Mouse (Mus musculus): Measurements from ENCODE around the gene Mafg. TPM values are rescaled to one million over a fixed set of nuclear protein-coding genes. Genes with fewer than 3 reads are reported as not detected.

Gene Mafg
- total and polyA plus RNA-seq, 3 experiments: 26.5 to 113 (median 54.0) TPM

GRCm38 (mm10) chr11:120628601-120629340 is 4.6 kb downstream of the Mafg start:
- Histone ChIP-seq H3K27me3 (ENCODE audit: control insufficient read depth in 1 of 2, insufficient read depth in 2 of 2, low read length in 2 of 2) (no peaks in the 10 kb centered on the region), H3K79me2 (ENCODE audit: control insufficient read depth, insufficient read depth, low read length, poor library complexity) (peaks cover 65% of the 10 kb centered on the region), H3K36me3 (ENCODE audit: control insufficient read depth in 1 of 2, insufficient read depth in 2 of 2, low read length in 2 of 2) (peaks cover 3 to 32% of the 10 kb centered on the region in 2 experiments; a peak in 3 of 4 replicates), H3K4me1 (ENCODE audit: control insufficient read depth in 1 of 2, insufficient read depth in 2 of 2, low read length in 2 of 2) (peaks cover 19 to 39% of the 10 kb centered on the region in 2 experiments), H3K27ac (ENCODE audit: control insufficient read depth, low read depth, low read length) (no peak overlapping the region), H3K9me3 (replicated peaks; ENCODE audit: insufficient read depth, low read length) (no peaks in the 10 kb centered on the region), H3K9ac (ENCODE audit: control insufficient read depth, low read depth, low read length, poor library complexity, severe bottlenecking) (no peak overlapping the region), H3K4me3 (ENCODE audit: control insufficient read depth in 1 of 2, insufficient read depth in 1 of 2, low read depth in 2 of 2, low read length in 2 of 2) (no peak overlapping the region)
- TF ChIP-seq RCOR1 (IDR thresholded peaks at IDR 0.05; ENCODE audit: low read depth, low read length) (no peak), MYB (IDR thresholded peaks at IDR 0.05; ENCODE audit: low read depth, low read length) (no peak), ETS1 (IDR thresholded peaks at IDR 0.05; ENCODE audit: low read depth, low read length) (no peak), MXI1 (IDR thresholded peaks at IDR 0.05; ENCODE audit: low read depth, low read length) (no peak), MAFK (IDR thresholded peaks at IDR 0.05; ENCODE audit: borderline replicate concordance, low read depth, low read length) (no peak), EP300 (IDR thresholded peaks at IDR 0.05; ENCODE audit: low read depth in 1 of 2, low read length in 2 of 2) (no peak), CHD2 (IDR thresholded peaks at IDR 0.05; ENCODE audit: low read length) (no peak), TBP (IDR thresholded peaks at IDR 0.05; ENCODE audit: low read depth, low read length) (no peak), MEF2A (IDR thresholded peaks at IDR 0.05; ENCODE audit: extremely low read depth, insufficient replicate concordance, low read depth, low read length, poor library complexity, severe bottlenecking) (no peak), NRF1 (IDR thresholded peaks at IDR 0.05; ENCODE audit: insufficient read depth, low read depth, low read length, poor library complexity, severe bottlenecking) (no peak), GATA1 (IDR thresholded peaks at IDR 0.05; ENCODE audit: low read depth, low read length) (no peak), USF1 (IDR thresholded peaks at IDR 0.05; ENCODE audit: low read depth, low read length) (no peak), POLR2A (IDR thresholded peaks at IDR 0.05; ENCODE audit: control insufficient read depth in 1 of 2, insufficient read depth in 1 of 2, low read depth in 1 of 2, low read length in 2 of 2, poor library complexity in 1 of 2) (no peak), HCFC1 (IDR thresholded peaks at IDR 0.05; ENCODE audit: low read depth, low read length) (no peak), POLR2AphosphoS2 (IDR thresholded peaks at IDR 0.05; ENCODE audit: low read length) (no peak)
- no peak for DNase-seq (ENCODE audit: low read depth, low spot score)

- no peak overlapping the region for H3K9ac ChIP-seq (ENCODE audit: control insufficient read depth, low read depth, low read length, poor library complexity, severe bottlenecking)
- H3K27me3 ChIP-seq (ENCODE audit: control insufficient read depth in 1 of 2, insufficient read depth in 2 of 2, low read length in 2 of 2): no peaks in the 10 kb centered on the region
- peaks cover 65% of the 10 kb centered on the region for H3K79me2 ChIP-seq (ENCODE audit: control insufficient read depth, insufficient read depth, low read length, poor library complexity)
- no peaks in the 10 kb centered on the region for H3K9me3 ChIP-seq (replicated peaks; ENCODE audit: insufficient read depth, low read length)
- H3K4me3 ChIP-seq (ENCODE audit: control insufficient read depth in 1 of 2, insufficient read depth in 1 of 2, low read depth in 2 of 2, low read length in 2 of 2): no peak overlapping the region
- no peak for DNase-seq (ENCODE audit: low read depth, low spot score)
- H3K27ac ChIP-seq (ENCODE audit: control insufficient read depth, low read depth, low read length): no peak overlapping the region
- peaks cover 3 to 35% of the 10 kb centered on the region in 2 experiments for H3K36me3 ChIP-seq (ENCODE audit: control insufficient read depth in 1 of 2, insufficient read depth in 2 of 2, low read length in 2 of 2)
- TF ChIP-seq TBP (IDR thresholded peaks at IDR 0.05; ENCODE audit: low read depth, low read length) (no peak), E2F4 (IDR thresholded peaks at IDR 0.05; ENCODE audit: borderline replicate concordance, low read depth, low read length) (no peak)
- H3K4me1 ChIP-seq (ENCODE audit: control insufficient read depth in 1 of 2, insufficient read depth in 2 of 2, low read length in 2 of 2): peaks cover 19 to 40% of the 10 kb centered on the region in 2 experiments
Observed at GRCm38 (mm10) chr11:120627468-120628300, 5.7 kb downstream of the Mafg start.
